Mouse (Mus musculus) neural tube, embryonic 15.5 days (tissue): ENCODE results near the gene Dtd2. TPM values are rescaled to one million over a fixed set of nuclear protein-coding genes. Genes with fewer than 3 reads are reported as not detected.

Experiments
- ATAC-seq: fragments of 200-750 bp; cut with Nextera tagmentation; 2 replicates; pipeline ENCODE4 v1.8.0; 2017; ENCODE audit warnings: mild to moderate bottlenecking, moderate TSS enrichment, moderate library complexity; ENCODE audit not compliant: low FRiP score
- H3K27ac ChIP-seq: fragments of 300-500 bp; sonication (generic); replicated peaks from 2 replicates; pipeline ENCODE4 v1.5.1; 2015; ENCODE audit warnings: mild to moderate bottlenecking, inconsistent platforms
- H3K27me3 ChIP-seq: fragments of 300-500 bp; sonication (generic); replicated peaks from 2 replicates; pipeline ENCODE4 v1.6.1; 2015; ENCODE audit warnings: inconsistent platforms
- H3K36me3 ChIP-seq: fragments of 300-500 bp; sonication (generic); 2 replicates; pipeline ENCODE4 v1.6.1; 2015; ENCODE audit warnings: inconsistent platforms
- H3K4me1 ChIP-seq: fragments of 300-500 bp; sonication (generic); 2 replicates; pipeline ENCODE4 v1.6.1; 2015; ENCODE audit warnings: inconsistent platforms
- H3K4me2 ChIP-seq: fragments of 300-500 bp; sonication (generic); 2 replicates; pipeline ENCODE4 v1.6.1; 2015; ENCODE audit warnings: inconsistent platforms, mild to moderate bottlenecking, moderate library complexity
- H3K4me3 ChIP-seq: fragments of 300-500 bp; sonication (generic); replicated peaks from 2 replicates; pipeline ENCODE4 v1.5.1; 2015; ENCODE audit warnings: mild to moderate bottlenecking, inconsistent platforms
- H3K9ac ChIP-seq: fragments of 300-500 bp; sonication (generic); replicated peaks from 2 replicates; pipeline ENCODE4 v1.6.1; 2015; ENCODE audit warnings: mild to moderate bottlenecking, inconsistent platforms
- H3K9me3 ChIP-seq: fragments of 300-500 bp; sonication (generic); replicated peaks from 2 replicates; pipeline ENCODE4 v1.6.1; 2016; ENCODE audit warnings: inconsistent platforms
- WGBS: fragments of 180-500 bp; shearing (Covaris S2); methylation state at CpG from one replicate; pipeline ENCODE4 v1.1.7; 2015; ENCODE audit warnings: mixed read lengths; 5-methylcytosine and 5-hydroxymethylcytosine counted together
- polyA plus RNA-seq: library from polyadenylated mRNA; unstranded; fragments of >200 nt; fragmentation: Nextera tagmentation; extraction: Ambion mirVana; gene quantifications from 2 replicates; pipeline ENCODE4 v1.2.1, GENCODE M21; 2015

Gene Dtd2
- polyA plus RNA-seq, 1 experiment from 2014 or later = 20.9 TPM

DNA sequence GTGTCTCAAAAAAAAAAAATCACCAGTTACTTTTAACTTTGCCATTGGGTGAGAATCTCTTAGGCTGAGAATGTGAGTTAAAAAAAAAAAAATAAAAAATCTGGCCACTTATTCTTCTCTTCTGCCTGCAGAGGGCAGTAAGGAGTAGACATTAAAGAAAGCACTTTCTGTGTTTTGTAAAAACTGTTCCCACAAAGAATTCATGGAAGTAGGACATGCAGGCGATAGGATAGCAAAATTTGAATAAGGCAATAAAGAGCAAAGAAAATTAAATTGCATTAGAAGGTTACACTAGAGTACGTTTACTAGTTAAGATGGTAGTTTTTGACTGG is 4.3 kb upstream of the Dtd2 start:
- Histone ChIP-seq H3K27ac (peak overlapping the region; percentile 25; the same call in 1 of the 2 replicates), H3K4me1 (peaks cover 3% of the 10 kb centered on the region), H3K36me3 (no peaks in the 10 kb centered on the region), H3K4me3 (peak overlapping the region; percentile 33), H3K9ac (no peak overlapping the region), H3K9me3 (no peaks in the 10 kb centered on the region), H3K27me3 (no peaks in the 10 kb centered on the region), H3K4me2 (peak overlapping the region; percentile 54)
- 48% methylated on average over 2 of the region's 2 CpGs for WGBS
- no peak for ATAC-seq

DNA sequence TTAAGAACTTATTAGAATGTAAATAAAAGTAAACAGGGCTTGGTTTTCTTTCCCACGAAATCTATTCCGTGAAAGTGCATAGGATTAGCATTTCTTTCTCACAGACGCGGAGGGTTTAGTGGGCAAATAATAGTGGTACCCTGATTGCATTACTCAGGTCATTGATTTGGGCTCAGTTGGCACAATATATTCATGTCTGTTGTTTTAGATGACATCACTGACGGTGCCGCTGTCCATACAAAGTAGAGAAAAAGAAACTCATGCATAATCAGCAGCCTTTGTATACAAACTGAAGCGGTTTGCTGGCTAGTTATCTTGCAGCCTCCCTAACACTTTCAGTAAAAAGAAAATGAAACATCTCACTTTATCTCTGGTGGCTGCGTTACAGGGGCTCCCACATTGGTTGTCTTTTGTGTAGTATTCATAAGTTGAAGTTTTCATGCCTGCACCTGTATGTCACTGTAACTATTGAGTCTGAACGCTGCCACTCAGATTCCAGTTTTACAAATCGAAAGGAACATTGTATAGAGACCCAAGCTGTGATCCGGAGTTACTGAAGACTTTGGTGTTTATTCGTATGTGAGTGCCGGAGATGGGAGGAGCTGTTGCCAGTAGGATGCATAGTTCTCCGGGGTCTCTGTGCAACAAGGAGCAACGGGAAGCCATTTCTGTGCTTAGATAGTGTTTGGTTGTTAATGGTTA is 3.8 kb upstream of the Dtd2 start:
- H3K4me2 ChIP-seq = peak overlapping the region; percentile 54
- no peak for ATAC-seq
- H3K36me3 ChIP-seq = no peaks in the 10 kb centered on the region
- 31% methylated on average over 15 of the region's 15 CpGs for WGBS
- peak overlapping the region; percentile 33 for H3K4me3 ChIP-seq
- no peaks in the 10 kb centered on the region for H3K27me3 ChIP-seq
- H3K9me3 ChIP-seq = no peaks in the 10 kb centered on the region
- no peak overlapping the region for H3K9ac ChIP-seq
- H3K4me1 ChIP-seq = peaks cover 5% of the 10 kb centered on the region
- H3K27ac ChIP-seq = peak overlapping the region; percentile 25

DNA sequence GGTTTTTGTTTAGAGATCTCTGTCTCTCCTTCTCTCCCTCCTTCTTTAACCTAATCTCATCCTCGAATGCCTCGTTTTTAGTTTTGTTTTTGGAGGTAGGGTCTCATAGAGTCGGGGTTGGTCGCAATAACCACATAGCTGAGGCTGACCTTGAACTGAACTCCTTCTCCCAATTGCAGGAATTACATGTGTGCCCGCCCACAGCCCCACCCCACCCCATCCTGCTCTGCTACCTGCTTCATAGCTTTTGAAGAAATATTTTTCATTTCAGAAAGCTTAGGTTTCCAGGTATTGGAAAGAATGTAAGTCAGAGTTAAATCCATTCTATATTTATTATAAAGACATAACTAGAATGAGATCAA is 313 bp upstream of the Dtd2 start:
- peaks cover 5% of the 10 kb centered on the region for H3K4me1 ChIP-seq
- H3K9me3 ChIP-seq = no peaks in the 10 kb centered on the region
- ATAC-seq = peak; percentile 73
- H3K4me3 ChIP-seq = peak overlapping the region; percentile 68
- peak overlapping the region; percentile 70; the same call in 1 of the 2 replicates for H3K9ac ChIP-seq
- H3K27me3 ChIP-seq = no peaks in the 10 kb centered on the region
- H3K4me2 ChIP-seq = peak overlapping the region; percentile 71
- WGBS = 48% methylated on average over 5 of the region's 5 CpGs
- no peaks in the 10 kb centered on the region for H3K36me3 ChIP-seq
- peak overlapping the region; percentile 79 for H3K27ac ChIP-seq

DNA sequence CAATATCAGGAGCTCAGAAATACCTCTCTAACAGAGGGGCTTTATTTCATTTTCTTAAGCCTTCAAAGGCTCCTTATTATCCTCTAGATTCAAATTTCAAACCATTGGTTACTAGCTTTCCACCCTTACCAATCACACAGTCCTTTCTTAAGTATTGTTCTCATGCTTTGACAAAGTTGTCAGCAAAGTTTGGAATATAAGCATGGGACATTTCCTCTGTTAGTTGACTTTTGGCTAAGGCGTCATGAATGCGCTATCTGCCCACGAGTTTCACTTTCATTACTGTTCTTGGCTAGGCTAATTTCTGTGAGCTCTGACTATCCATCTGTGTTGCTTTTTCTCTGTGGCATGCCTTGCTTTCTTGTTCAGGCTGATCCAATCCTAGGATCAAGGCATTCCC is 3.6 kb downstream of the Dtd2 start:
- Histone ChIP-seq H3K9me3 (no peaks in the 10 kb centered on the region), H3K9ac (no peak overlapping the region), H3K4me2 (no peak overlapping the region), H3K4me1 (peaks cover 5% of the 10 kb centered on the region), H3K27ac (no peak overlapping the region), H3K27me3 (no peaks in the 10 kb centered on the region), H3K36me3 (peaks cover 12% of the 10 kb centered on the region), H3K4me3 (no peak overlapping the region)
- no peak for ATAC-seq
- 91% methylated on average over 3 of the region's 3 CpGs for WGBS

- no peak overlapping the region for H3K4me2 ChIP-seq
- 0 out of 2 replicates have a peak, but pooled peaks have one; percentile 53 for ATAC-seq
- H3K36me3 ChIP-seq = peaks cover 12% of the 10 kb centered on the region
- H3K27ac ChIP-seq = no peak overlapping the region
- H3K9me3 ChIP-seq = no peaks in the 10 kb centered on the region
- WGBS = 34% methylated on average over 4 of the region's 4 CpGs
- H3K27me3 ChIP-seq = no peaks in the 10 kb centered on the region
- H3K9ac ChIP-seq = no peak overlapping the region
- H3K4me3 ChIP-seq = no peak overlapping the region
- peaks cover 5% of the 10 kb centered on the region for H3K4me1 ChIP-seq
These were observed 4.8 kb downstream of the Dtd2 start for GRCm38 (mm10) chr12:52001544-52001943.

GRCm38 (mm10) chr12:51998366-51998932 is 7.9 kb downstream of the Dtd2 start:
- no peaks in the 10 kb centered on the region for H3K4me1 ChIP-seq
- 88% methylated on average over 9 of the region's 9 CpGs for WGBS

DNA sequence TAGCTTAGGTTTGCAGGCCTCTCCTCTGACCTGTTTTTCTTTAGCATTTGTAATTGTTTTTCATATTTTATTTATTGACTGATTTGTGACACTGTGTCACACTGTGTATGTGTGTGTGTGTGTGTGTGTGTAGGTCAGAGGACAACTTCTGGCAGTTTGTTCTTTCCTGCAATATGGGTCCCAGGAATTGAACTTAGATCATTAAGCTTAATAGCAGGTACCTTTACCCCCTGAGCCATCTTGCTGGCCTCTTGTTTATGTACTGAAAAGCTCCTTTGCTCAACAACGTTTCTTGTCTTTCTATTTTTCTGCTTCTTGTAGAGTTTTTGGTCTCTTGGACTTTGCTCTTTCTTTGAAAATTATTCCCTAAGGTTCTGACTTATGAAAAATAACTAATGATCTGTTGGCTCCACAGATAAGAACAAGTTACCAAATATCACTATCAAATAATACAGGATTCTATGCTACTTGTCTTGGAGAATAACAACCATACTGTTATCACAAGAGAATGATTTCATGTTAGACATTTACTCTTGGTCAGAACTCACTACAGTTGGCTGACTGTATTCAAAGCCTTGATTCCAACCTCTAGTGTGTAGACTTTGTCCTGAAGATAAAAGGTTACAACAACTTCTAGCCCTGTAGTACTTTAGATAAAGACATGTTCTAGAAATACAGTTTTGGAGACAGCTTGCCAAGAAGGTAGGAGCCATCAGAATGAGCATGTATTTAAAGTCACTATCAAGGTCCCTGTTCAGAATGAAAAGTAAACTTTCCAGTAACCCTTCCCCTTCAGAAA is 10.4 kb downstream of the Dtd2 start:
- Histone ChIP-seq H3K27ac (no peak overlapping the region), H3K4me1 (no peaks in the 10 kb centered on the region), H3K36me3 (peaks cover 12% of the 10 kb centered on the region), H3K27me3 (no peaks in the 10 kb centered on the region), H3K9ac (no peak overlapping the region), H3K9me3 (no peaks in the 10 kb centered on the region), H3K4me3 (no peak overlapping the region), H3K4me2 (no peak overlapping the region)
- WGBS = 92% methylated on average over 1 of the region's 1 CpGs
- ATAC-seq = no peak

More at GRCm38 (mm10) chr12:51998366-51998932, 7.9 kb downstream of the Dtd2 start:
- Histone ChIP-seq H3K9me3 (no peaks in the 10 kb centered on the region), H3K27me3 (no peaks in the 10 kb centered on the region), H3K4me2 (no peak overlapping the region), H3K4me3 (no peak overlapping the region), H3K9ac (no peak overlapping the region), H3K27ac (no peak overlapping the region), H3K36me3 (peaks cover 12% of the 10 kb centered on the region)
- ATAC-seq = no peak

GRCm38 (mm10) chr12:51990629-51991028 is 15.7 kb downstream of the Dtd2 start:
- ATAC-seq = no peak
- Histone ChIP-seq H3K4me3 (no peak overlapping the region), H3K4me1 (no peaks in the 10 kb centered on the region), H3K27me3 (no peaks in the 10 kb centered on the region), H3K27ac (no peak overlapping the region), H3K9ac (no peak overlapping the region), H3K36me3 (no peaks in the 10 kb centered on the region), H3K9me3 (no peaks in the 10 kb centered on the region), H3K4me2 (no peak overlapping the region)
- WGBS = 81% methylated on average over 2 of the region's 2 CpGs

- H3K4me3 ChIP-seq = no peak overlapping the region
- H3K9ac ChIP-seq = no peak overlapping the region
- no peak overlapping the region for H3K27ac ChIP-seq
- H3K9me3 ChIP-seq = no peaks in the 10 kb centered on the region
- no peaks in the 10 kb centered on the region for H3K36me3 ChIP-seq
- H3K4me1 ChIP-seq = no peaks in the 10 kb centered on the region
- 86% methylated on average over 5 of the region's 5 CpGs for WGBS
- no peak for ATAC-seq
- no peak overlapping the region for H3K4me2 ChIP-seq
- no peaks in the 10 kb centered on the region for H3K27me3 ChIP-seq
These were observed 17.8 kb downstream of the Dtd2 start for GRCm38 (mm10) chr12:51988536-51988935.

- no peaks in the 10 kb centered on the region for H3K9me3 ChIP-seq
- no peak overlapping the region for H3K9ac ChIP-seq
- H3K4me3 ChIP-seq = no peak overlapping the region
These were observed 20.5 kb downstream of the Dtd2 start for GRCm38 (mm10) chr12:51985826-51986225.

GRCm38 (mm10) chr12:51985163-51985748 is 21.0 kb downstream of the Dtd2 start:
- H3K9me3 ChIP-seq = no peaks in the 10 kb centered on the region
- ATAC-seq = no peak
- no peak overlapping the region for H3K4me2 ChIP-seq
- no peaks in the 10 kb centered on the region for H3K36me3 ChIP-seq
- no peak overlapping the region for H3K9ac ChIP-seq
- WGBS = 95% methylated on average over 3 of the region's 3 CpGs
- H3K27ac ChIP-seq = no peak overlapping the region
- no peaks in the 10 kb centered on the region for H3K27me3 ChIP-seq
- H3K4me1 ChIP-seq = no peaks in the 10 kb centered on the region
- H3K4me3 ChIP-seq = no peak overlapping the region

More at GRCm38 (mm10) chr12:51985826-51986225, 20.5 kb downstream of the Dtd2 start:
- ATAC-seq = no peak
- WGBS = 78% methylated on average over 4 of the region's 4 CpGs
- no peaks in the 10 kb centered on the region for H3K27me3 ChIP-seq
- H3K27ac ChIP-seq = no peak overlapping the region
- no peak overlapping the region for H3K4me2 ChIP-seq
- no peaks in the 10 kb centered on the region for H3K4me1 ChIP-seq
- no peaks in the 10 kb centered on the region for H3K36me3 ChIP-seq
